Mouse (Mus musculus) forebrain, postnatal 0 days (tissue): ENCODE results near the gene Cnn3. TPM values are rescaled to one million over a fixed set of nuclear protein-coding genes. Genes with fewer than 3 reads are reported as not detected.

Experiments
- ATAC-seq: fragments of 200-750 bp; cut with Nextera tagmentation; 2 replicates; pipeline ENCODE4 v1.8.0; 2017; ENCODE audit warnings: mild to moderate bottlenecking, moderate library complexity
- DNase-seq: peaks from one replicate; pipeline ENCODE4 v3.0.0-alpha.2; 2015
- H3K27ac ChIP-seq: fragments of 300-500 bp; sonication (generic); 2 replicates; pipeline ENCODE4 v1.5.1; 2014; ENCODE audit warnings: low read depth, mild to moderate bottlenecking, antibody characterized with exemption, low read length, moderate library complexity, mixed read lengths
- H3K27me3 ChIP-seq: fragments of 300-500 bp; sonication (generic); 2 replicates; pipeline ENCODE4 v1.6.1; 2014; ENCODE audit warnings: mild to moderate bottlenecking, low read length, mixed read lengths; ENCODE audit not compliant: insufficient read depth
- H3K36me3 ChIP-seq: fragments of 300-500 bp; sonication (generic); 2 replicates; pipeline ENCODE4 v1.6.1; 2014; ENCODE audit warnings: mild to moderate bottlenecking, moderate library complexity; ENCODE audit not compliant: insufficient read depth
- H3K4me1 ChIP-seq: fragments of 300-500 bp; sonication (generic); 2 replicates; pipeline ENCODE4 v1.6.1; 2014; ENCODE audit warnings: antibody characterized with exemption; ENCODE audit not compliant: insufficient read depth
- H3K4me2 ChIP-seq: fragments of 300-500 bp; sonication (generic); 2 replicates; pipeline ENCODE4 v1.6.1; 2014; ENCODE audit warnings: low read depth, mild to moderate bottlenecking, moderate library complexity
- H3K4me3 ChIP-seq: fragments of 300-500 bp; sonication (generic); 2 replicates; pipeline ENCODE4 v1.5.1; 2014; ENCODE audit warnings: low read depth, low read length, mixed read lengths
- H3K9ac ChIP-seq: fragments of 300-500 bp; sonication (generic); 2 replicates; pipeline ENCODE4 v1.6.1; 2014; ENCODE audit warnings: mild to moderate bottlenecking
- H3K9me3 ChIP-seq: fragments of 300-500 bp; sonication (generic); 2 replicates; pipeline ENCODE4 v1.6.1; 2016; ENCODE audit warnings: low read length
- CTCF ChIP-seq: sonication (generic); IDR thresholded peaks from 2 replicates; pipeline ENCODE4 v1.5.1; 2016; ENCODE audit warnings: antibody characterized with exemption, control low read depth, low read depth
- WGBS: fragments of 180-500 bp; shearing (Covaris S2); extraction: QIAGEN DNeasy Blood & Tissue Kit; methylation state at CpG from one replicate; pipeline ENCODE4 v1.1.7; 2014; 5-methylcytosine and 5-hydroxymethylcytosine counted together
- polyA plus RNA-seq: library from polyadenylated mRNA; unstranded; fragments of >200 nt; fragmentation: Nextera tagmentation; extraction: Ambion mirVana; gene quantifications from 2 replicates; pipeline ENCODE4 v1.2.1, GENCODE M21; 2015
- total RNA-seq: library from RNA; depleted of rRNA; stranded (reverse); fragments of >200 nt; gene quantifications from 2 replicates; pipeline ENCODE4 v1.2.3, GENCODE M21; 2014

The Cnn3 gene
- total and polyA plus RNA-seq, 2 experiments from 2014 or later: 150 to 307 TPM

DNA sequence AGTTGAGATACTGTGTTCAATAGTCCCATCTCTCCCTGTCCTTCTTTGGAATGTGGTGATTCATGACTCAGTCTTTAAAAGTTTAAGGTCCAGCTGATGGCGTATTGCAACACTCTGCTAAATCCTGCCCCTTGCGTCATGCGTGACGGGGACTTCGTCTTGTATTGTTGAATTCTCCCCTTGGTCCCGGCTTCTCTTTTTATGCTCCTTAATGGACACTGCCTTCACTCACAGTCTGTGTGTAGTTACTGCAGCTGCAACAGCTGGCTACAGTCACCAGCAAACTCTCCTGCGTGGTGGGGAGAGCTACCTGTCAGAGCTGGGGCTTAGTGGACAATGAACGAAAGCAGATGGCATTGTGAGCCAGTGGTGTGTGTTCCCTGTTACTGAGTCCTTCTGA lies 23.2 kb downstream of the Cnn3 start:
- H3K4me3 ChIP-seq: no peak overlapping the region
- H3K9ac ChIP-seq: no peak overlapping the region
- 0 out of 2 replicates have a peak, but pooled peaks cover 10% of the 10 kb centered on the region for H3K4me1 ChIP-seq
- TF ChIP-seq CTCF: no peak
- no peaks in the 10 kb centered on the region for H3K9me3 ChIP-seq
- H3K36me3 ChIP-seq: peaks cover 20% of the 10 kb centered on the region
- ATAC-seq (no peak), DNase-seq (no peak)
- H3K4me2 ChIP-seq: no peak overlapping the region
- H3K27ac ChIP-seq: no peak overlapping the region
- H3K27me3 ChIP-seq: no peaks in the 10 kb centered on the region
- WGBS: 88% methylated on average over 8 of the region's 8 CpGs

DNA sequence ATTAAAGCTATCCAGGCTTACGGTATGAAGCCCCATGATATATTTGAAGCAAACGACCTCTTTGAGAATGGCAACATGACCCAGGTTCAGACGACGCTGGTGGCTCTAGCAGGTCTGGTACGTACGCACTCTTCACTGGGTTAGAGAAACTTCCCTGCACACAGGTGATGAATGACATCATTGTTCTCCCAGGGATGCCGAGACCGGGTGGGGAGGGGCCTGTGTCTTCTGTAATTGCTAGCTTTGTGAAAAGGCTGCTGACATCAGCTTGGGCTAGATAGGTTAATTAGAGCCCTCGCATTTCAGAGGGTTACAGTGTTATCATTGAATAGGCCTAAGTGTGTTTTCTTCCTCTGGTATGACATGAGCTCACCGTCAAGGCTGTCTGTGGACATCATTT lies 25.1 kb downstream of the Cnn3 start:
- H3K9ac ChIP-seq: no peak overlapping the region
- no peaks in the 10 kb centered on the region for H3K9me3 ChIP-seq
- WGBS: 41% methylated on average over 10 of the region's 10 CpGs
- H3K27ac ChIP-seq: no peak overlapping the region
- H3K4me1 ChIP-seq: 0 out of 2 replicates have a peak, but pooled peaks cover 10% of the 10 kb centered on the region
- ATAC-seq: peak; percentile 87
- H3K4me2 ChIP-seq: no peak overlapping the region
- H3K36me3 ChIP-seq: peaks cover 37% of the 10 kb centered on the region
- no peak overlapping the region for H3K4me3 ChIP-seq
- peak; percentile 43 for DNase-seq
- no peaks in the 10 kb centered on the region for H3K27me3 ChIP-seq
- TF ChIP-seq CTCF: no peak

GRCm38 (mm10) chr3:121458545-121459492 lies 32.5 kb downstream of the Cnn3 start:
- Histone ChIP-seq H3K27me3 (no peaks in the 10 kb centered on the region), H3K4me2 (no peak overlapping the region), H3K4me1 (no peaks in the 10 kb centered on the region), H3K27ac (no peak overlapping the region), H3K36me3 (peaks cover 46% of the 10 kb centered on the region), H3K4me3 (no peak overlapping the region), H3K9me3 (no peaks in the 10 kb centered on the region), H3K9ac (no peak overlapping the region)
- no peak for TF ChIP-seq CTCF
- WGBS: 80% methylated on average over 14 of the region's 14 CpGs
- DNase-seq: no peak
- no peak for ATAC-seq

DNA sequence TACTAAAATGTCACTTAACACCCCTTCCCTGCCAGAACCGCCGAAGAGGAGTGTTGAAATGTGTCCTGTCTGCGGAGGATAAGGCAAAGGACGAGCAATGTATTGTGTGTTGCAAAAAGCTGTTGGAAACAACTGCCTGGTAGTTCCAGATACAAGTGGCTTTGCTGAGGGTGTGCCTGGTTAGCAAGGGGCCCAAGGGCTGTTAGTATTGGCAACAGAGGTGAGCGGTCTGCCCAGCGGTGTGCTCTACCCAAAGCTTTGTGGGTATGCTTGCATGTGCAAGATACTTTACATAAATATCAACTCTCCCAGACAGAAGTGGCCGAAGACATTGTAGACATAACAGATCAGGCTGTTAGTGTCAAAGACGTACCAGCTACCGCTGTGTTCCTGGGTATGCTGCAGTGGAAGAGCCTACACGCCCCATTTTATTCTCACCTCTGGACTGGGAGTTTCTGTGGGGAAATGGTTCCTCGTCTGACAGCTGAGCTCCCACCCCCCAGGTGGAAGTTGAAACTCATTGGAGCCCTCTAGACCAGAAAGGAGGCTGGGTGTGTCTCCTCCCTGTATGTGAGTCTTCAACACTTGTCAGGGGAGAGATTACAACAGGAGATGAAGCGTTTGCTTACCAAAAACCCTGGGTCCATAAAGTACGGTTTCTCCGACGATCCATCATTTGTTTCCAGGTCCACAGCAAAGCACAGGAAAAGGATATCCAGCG lies 34.3 kb downstream of the Cnn3 start:
- no peak for DNase-seq
- Histone ChIP-seq H3K9ac (no peak overlapping the region), H3K4me2 (no peak overlapping the region), H3K9me3 (no peaks in the 10 kb centered on the region), H3K4me3 (no peak overlapping the region), H3K36me3 (peaks cover 38% of the 10 kb centered on the region), H3K27ac (no peak overlapping the region), H3K4me1 (no peaks in the 10 kb centered on the region), H3K27me3 (no peaks in the 10 kb centered on the region)
- ATAC-seq: no peak
- 89% methylated on average over 16 of the region's 16 CpGs for WGBS
- no peak for TF ChIP-seq CTCF

- ATAC-seq: no peak
- Histone ChIP-seq H3K4me3 (no peak overlapping the region), H3K4me2 (no peak overlapping the region), H3K36me3 (peaks cover 29% of the 10 kb centered on the region), H3K27me3 (no peaks in the 10 kb centered on the region), H3K9me3 (no peaks in the 10 kb centered on the region), H3K27ac (no peak overlapping the region), H3K4me1 (no peaks in the 10 kb centered on the region), H3K9ac (no peak overlapping the region)
- 95% methylated on average over 13 of the region's 13 CpGs for WGBS
- TF ChIP-seq CTCF: no peak
- DNase-seq: no peak
Observed at GRCm38 (mm10) chr3:121461477-121461876, 35.2 kb downstream of the Cnn3 start.

- no peak for TF ChIP-seq CTCF
- Histone ChIP-seq H3K36me3 (peaks cover 17% of the 10 kb centered on the region), H3K4me3 (no peak overlapping the region), H3K4me1 (no peaks in the 10 kb centered on the region), H3K27ac (no peak overlapping the region), H3K9ac (no peak overlapping the region), H3K4me2 (no peak overlapping the region), H3K9me3 (no peaks in the 10 kb centered on the region), H3K27me3 (no peaks in the 10 kb centered on the region)
- no peak for ATAC-seq
- 84% methylated on average over 3 of the region's 3 CpGs for WGBS
- DNase-seq: no peak
Observed at GRCm38 (mm10) chr3:121462782-121463181, 36.5 kb downstream of the Cnn3 start.
